Mouse (Mus musculus): ENCODE results near the gene Tbc1d10a.

DNA sequence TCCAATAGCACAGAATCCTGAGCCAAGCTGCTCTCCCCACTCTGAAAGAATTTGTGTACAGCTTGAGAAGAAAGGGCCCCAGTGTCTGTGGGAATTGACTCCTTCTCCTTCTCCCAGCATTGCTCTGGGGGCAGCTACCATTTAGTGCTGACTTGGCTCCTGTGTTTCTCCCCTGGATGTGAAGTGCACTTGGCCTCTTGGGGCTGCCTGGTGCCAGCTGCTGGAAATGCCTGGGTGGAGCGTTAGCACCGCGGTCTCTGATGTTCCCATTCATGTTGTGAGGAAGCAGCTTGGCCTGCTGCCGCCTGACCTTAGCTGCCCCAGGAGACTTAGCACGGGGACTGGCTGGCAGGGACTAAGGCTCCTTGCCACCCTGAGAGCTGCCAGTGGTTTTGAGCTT is 12.0 kb upstream of the Tbc1d10a start:
- TF ChIP-seq CTCF (IDR thresholded peaks at IDR 0.05; ENCODE audit: low read depth, low read length) (no peak), POLR2A (IDR thresholded peaks at IDR 0.05; ENCODE audit: borderline replicate concordance, low read depth, low read length) (no peak)

All from bone marrow macrophage, adult 2 months (primary cell).